Mouse (Mus musculus) cerebellum, adult (tissue): ENCODE results near the gene Olfr827.

Experiments
- ATAC-seq: cut with Nextera tagmentation; 2 replicates; pipeline ENCODE4 v1.9.2; 2017; ENCODE audit warnings: mild to moderate bottlenecking, moderate library complexity, mixed read lengths; ENCODE audit not compliant: insufficient number of reproducible peaks, low FRiP score, low TSS enrichment

The Olfr827 gene

GRCm38 (mm10) chr10:130214303-130214702 is at the start of gene Olfr827:
Gene Olfr827, minus strand, starts transcription at chr10:130214403.
- ATAC-seq: no peak

GRCm38 (mm10) chr10:130263203-130263602 is 49.0 kb upstream of the Olfr827 start:
- peak; percentile 99 for ATAC-seq

- no peak for ATAC-seq
Observed at GRCm38 (mm10) chr10:130259483-130259882, 45.3 kb upstream of the Olfr827 start.

- ATAC-seq: no peak
Observed at GRCm38 (mm10) chr10:130244271-130244670, 30.1 kb upstream of the Olfr827 start.

- ATAC-seq: no peak
Observed at GRCm38 (mm10) chr10:130238318-130239209, 24.4 kb upstream of the Olfr827 start.

- no peak for ATAC-seq
Observed at GRCm38 (mm10) chr10:130234576-130234975, 20.4 kb upstream of the Olfr827 start.

GRCm38 (mm10) chr10:130232117-130232516 is 17.9 kb upstream of the Olfr827 start:
- no peak for ATAC-seq

- no peak for ATAC-seq
Observed at GRCm38 (mm10) chr10:130229584-130229983, 15.4 kb upstream of the Olfr827 start.

GRCm38 (mm10) chr10:130228246-130228645 is 14.0 kb upstream of the Olfr827 start:
- ATAC-seq: peak; percentile 85

GRCm38 (mm10) chr10:130225034-130225433 is 10.8 kb upstream of the Olfr827 start:
- ATAC-seq: no peak

- ATAC-seq: no peak
Observed at GRCm38 (mm10) chr10:130184086-130184485, 30.1 kb downstream of the Olfr827 start, which contains the start of gene Olfr826. Gene Olfr826, minus strand, starts transcription at chr10:130184186.

GRCm38 (mm10) chr10:130166666-130167065 is 47.5 kb downstream of the Olfr827 start, which contains the start of gene Olfr825:
Gene Olfr825, minus strand, starts transcription at chr10:130166766.
- no peak for ATAC-seq

GRCm38 (mm10) chr10:130165196-130165595 is 49.0 kb downstream of the Olfr827 start:
- ATAC-seq: no peak
